In the genomic region with DNA sequence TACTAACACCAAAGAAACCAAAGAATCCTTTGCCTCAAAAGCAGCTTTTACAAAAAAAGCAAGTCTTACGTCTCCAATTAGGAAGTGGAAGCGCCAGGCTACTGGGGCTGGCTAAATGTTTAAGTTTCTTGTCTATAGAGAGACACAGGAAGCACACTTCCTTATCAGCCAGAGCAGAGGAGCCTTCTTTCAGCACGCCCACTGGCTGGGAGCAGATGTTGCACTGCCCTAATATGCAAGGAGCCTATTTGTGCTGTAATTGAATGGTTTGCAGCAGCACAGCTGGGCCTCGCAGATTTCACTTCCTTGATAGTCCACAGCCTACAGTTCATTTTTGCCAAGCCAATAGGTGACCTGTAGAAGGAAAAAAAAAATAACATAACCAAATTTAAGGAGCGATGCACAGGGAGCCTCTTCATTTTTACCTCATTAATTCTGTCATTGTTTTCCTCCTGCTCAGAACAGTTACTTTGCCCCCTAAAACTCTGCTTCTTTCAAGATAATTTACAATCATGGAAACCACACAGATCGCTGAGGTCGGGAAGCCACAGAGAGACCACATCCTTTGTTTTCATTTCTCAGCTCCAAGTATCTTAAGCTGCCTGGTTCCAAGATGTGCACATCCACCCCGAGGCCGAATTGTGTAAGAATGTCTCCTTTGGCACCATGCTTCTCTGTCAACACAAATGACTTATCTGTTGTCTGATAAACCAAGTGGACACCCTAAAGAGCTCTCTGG, we compare ENCODE assay signal across 8 mouse cellular contexts.
A peak's percentile ranks its signal among the peaks of the same experiment; 100 is the strongest.
DNase-seq lines count a peak whose midpoint lies in the region; ATAC-seq lines count a peak whose summit lies in the region.

No protein-coding gene starts in this region.

- peak; percentile 88 for ATAC-seq in intestine, embryonic 15.5 days
- peak; percentile 86 for ATAC-seq in stomach, embryonic 16.5 days (ENCODE audit: insufficient read depth, low FRiP score)

- DNase-seq in urinary bladder, postnatal 14 days (ENCODE audit: low spot score), result peak; percentile 20
- DNase-seq in urinary bladder, adult 2 months (ENCODE audit: low spot score), result no peak
- DNase-seq in gastrocnemius, postnatal 14 days, result peak; percentile 34
- DNase-seq in lung, postnatal 36 days, result peak; percentile 37
- no peak for DNase-seq in cerebellum, adult 9-11 months
- no peak for DNase-seq in layer of hippocampus, adult 9-10 months (ENCODE audit: low spot score)

- H3K9me3 ChIP-seq in intestine, embryonic 15.5 days, result no peaks in the 10 kb centered on the region
- H3K9me3 ChIP-seq in stomach, embryonic 16.5 days (replicated peaks; ENCODE audit: control insufficient read depth, low read length), result no peaks in the 10 kb centered on the region

- H3K9ac ChIP-seq in intestine, embryonic 15.5 days, result no peak overlapping the region
- H3K9ac ChIP-seq in stomach, embryonic 16.5 days (ENCODE audit: low read length), result no peak overlapping the region

- no peaks in the 10 kb centered on the region for H3K27me3 ChIP-seq in intestine, embryonic 15.5 days (replicated peaks)
- H3K27me3 ChIP-seq in stomach, embryonic 16.5 days (ENCODE audit: control insufficient read depth, insufficient read depth, low read length), result no peaks in the 10 kb centered on the region

- H3K36me3 ChIP-seq in intestine, embryonic 15.5 days, result no peaks in the 10 kb centered on the region
- H3K36me3 ChIP-seq in stomach, embryonic 16.5 days (ENCODE audit: control insufficient read depth, insufficient read depth, low read length), result no peaks in the 10 kb centered on the region

- WGBS in intestine, embryonic 15.5 days, result 43% methylated on average over 9 of the region's 9 CpGs
- WGBS in stomach, embryonic 16.5 days, result 52% methylated on average over 9 of the region's 9 CpGs

- no peak overlapping the region for H3K4me2 ChIP-seq in intestine, embryonic 15.5 days (replicated peaks)
- no peak overlapping the region for H3K4me2 ChIP-seq in stomach, embryonic 16.5 days (ENCODE audit: low read depth, low read length)

- intact Hi-C loops in gastrocnemius, postnatal 14 days (cut with DNase I; ENCODE audit: low total_unique reads), result no loop called here

- H3K4me3 ChIP-seq in intestine, embryonic 15.5 days (replicated peaks), result no peak overlapping the region
- H3K4me3 ChIP-seq in stomach, embryonic 16.5 days (replicated peaks; ENCODE audit: low read length), result no peak overlapping the region

- H3K27ac ChIP-seq in intestine, embryonic 15.5 days, result no peak overlapping the region
- no peak overlapping the region; the same call in 1 of the 2 replicates for H3K27ac ChIP-seq in stomach, embryonic 16.5 days (ENCODE audit: low read length)

- H3K4me1 ChIP-seq in intestine, embryonic 15.5 days (replicated peaks), result no peaks in the 10 kb centered on the region
- H3K4me1 ChIP-seq in stomach, embryonic 16.5 days (ENCODE audit: control insufficient read depth, insufficient read depth, low read length), result no peaks in the 10 kb centered on the region; the same call in 1 of the 2 replicates

Comparison
In these comparisons a context has a peak if more than half of its experiments do, and no peak if none do; other contexts are left out.
1. DNase-seq: peak in urinary bladder, postnatal 14 days (single experiment), gastrocnemius, postnatal 14 days (single experiment) and lung, postnatal 36 days (single experiment); none in urinary bladder, adult 2 months (single experiment), cerebellum, adult 9-11 months (single experiment) and layer of hippocampus, adult 9-10 months (single experiment).